Mouse (Mus musculus): ENCODE results near the gene Abca17.

Gene Abca17

GRCm38 (mm10) chr17:24346831-24347230 lies 4.0 kb downstream of the Abca17 start:
- no peak for DNase-seq (ENCODE audit: low spot score)

- DNase-seq (ENCODE audit: low spot score) = no peak
Observed at GRCm38 (mm10) chr17:24344672-24345071, 6.2 kb downstream of the Abca17 start.

GRCm38 (mm10) chr17:24327656-24328055 lies 23.2 kb downstream of the Abca17 start:
- no peak for DNase-seq (ENCODE audit: low spot score)

GRCm38 (mm10) chr17:24325051-24325450 lies 25.8 kb downstream of the Abca17 start:
- DNase-seq (ENCODE audit: low spot score) = no peak

GRCm38 (mm10) chr17:24320826-24321225 lies 30.0 kb downstream of the Abca17 start:
- DNase-seq (ENCODE audit: low spot score) = no peak

GRCm38 (mm10) chr17:24307500-24307899 lies 43.4 kb downstream of the Abca17 start:
- no peak for DNase-seq (ENCODE audit: low spot score)

GRCm38 (mm10) chr17:24300651-24301050 lies 50.2 kb downstream of the Abca17 start:
- no peak for DNase-seq (ENCODE audit: low spot score)

- no peak for DNase-seq (ENCODE audit: low spot score)
Observed at GRCm38 (mm10) chr17:24289338-24289737, 61.5 kb downstream of the Abca17 start.

- DNase-seq (ENCODE audit: low spot score) = no peak
Observed at GRCm38 (mm10) chr17:24288477-24288876, 62.4 kb downstream of the Abca17 start.

GRCm38 (mm10) chr17:24285680-24286079 lies 65.2 kb downstream of the Abca17 start:
- no peak for DNase-seq (ENCODE audit: low spot score)

- DNase-seq (ENCODE audit: low spot score) = no peak
Observed at GRCm38 (mm10) chr17:24283266-24283818, 67.5 kb downstream of the Abca17 start.

GRCm38 (mm10) chr17:24282637-24283036 lies 68.2 kb downstream of the Abca17 start:
- DNase-seq (ENCODE audit: low spot score) = no peak

GRCm38 (mm10) chr17:24279907-24280306 lies 71.0 kb downstream of the Abca17 start:
- no peak for DNase-seq (ENCODE audit: low spot score)

- DNase-seq (ENCODE audit: low spot score) = no peak
Observed at GRCm38 (mm10) chr17:24267133-24267532, 83.7 kb downstream of the Abca17 start.

- no peak for DNase-seq (ENCODE audit: low spot score)
Observed at GRCm38 (mm10) chr17:24264766-24265165, 86.1 kb downstream of the Abca17 start.

GRCm38 (mm10) chr17:24260516-24260915 lies 90.4 kb downstream of the Abca17 start:
- no peak for DNase-seq (ENCODE audit: low spot score)

- DNase-seq (ENCODE audit: low spot score) = no peak
Observed at GRCm38 (mm10) chr17:24259702-24260101, 91.2 kb downstream of the Abca17 start.

- DNase-seq (ENCODE audit: low spot score) = no peak
Observed at GRCm38 (mm10) chr17:24258981-24259380, 91.9 kb downstream of the Abca17 start.

GRCm38 (mm10) chr17:24252329-24252728 lies 98.5 kb downstream of the Abca17 start:
- DNase-seq (ENCODE audit: low spot score) = no peak

- peak; percentile 93 for DNase-seq (ENCODE audit: low spot score)
Observed at GRCm38 (mm10) chr17:24251320-24252069, 99.4 kb downstream of the Abca17 start, which contains the start of gene Ccnf. Gene Ccnf, minus strand, starts transcription at chr17:24251484.

- DNase-seq (ENCODE audit: low spot score) = no peak
Observed at GRCm38 (mm10) chr17:24250988-24251319, 99.9 kb downstream of the Abca17 start.

GRCm38 (mm10) chr17:24248641-24249040 lies 102.2 kb downstream of the Abca17 start:
- DNase-seq (ENCODE audit: low spot score) = no peak

- DNase-seq (ENCODE audit: low spot score) = no peak
Observed at GRCm38 (mm10) chr17:24244061-24244460, 106.8 kb downstream of the Abca17 start.

Data from layer of hippocampus, adult 9-10 months (tissue).